Mouse (Mus musculus) heart, embryonic 14.5 days (tissue): ENCODE measurements around the gene Gstp1. TPM values are rescaled to one million over a fixed set of nuclear protein-coding genes. Genes with fewer than 3 reads are reported as not detected.

Source experiments
- ATAC-seq: fragments of 200-750 bp; cut with Nextera tagmentation; 2 replicates; pipeline ENCODE4 v1.8.0; 2017; ENCODE audit warnings: low read depth, moderate TSS enrichment; ENCODE audit not compliant: insufficient number of reproducible peaks, insufficient read depth, low FRiP score
- H3K27ac ChIP-seq, 2 experiments: fragments of 200-500 bp in 1 of 2; fragments of 300-500 bp in 1 of 2; sonication (generic) in 1 of 2; replicated peaks in 1 of 2; 2 replicates each; pipeline ENCODE4 v1.5.1; 2012 to 2014; ENCODE audit warnings: low read depth in 2 of 2, low read length in 2 of 2, control low read depth in 1 of 2, mild to moderate bottlenecking in 1 of 2, mixed read lengths in 1 of 2; ENCODE audit not compliant: control insufficient read depth in 1 of 2, insufficient read depth in 1 of 2
- H3K27me3 ChIP-seq: fragments of 300-500 bp; sonication (generic); 2 replicates; pipeline ENCODE4 v1.6.1; 2014; ENCODE audit warnings: mild to moderate bottlenecking, low read length, control low read depth; ENCODE audit not compliant: control insufficient read depth, insufficient read depth
- H3K36me3 ChIP-seq: fragments of 300-500 bp; sonication (generic); 2 replicates; pipeline ENCODE4 v1.6.1; 2014; ENCODE audit warnings: mild to moderate bottlenecking, control low read depth, low read length, mixed read lengths; ENCODE audit not compliant: control insufficient read depth, insufficient read depth
- H3K4me1 ChIP-seq, 2 experiments: fragments of 200-500 bp in 1 of 2; fragments of 300-500 bp in 1 of 2; sonication (generic) in 1 of 2; 2 replicates each; pipeline ENCODE4 v1.6.1; 2012 to 2014; ENCODE audit warnings: low read length in 2 of 2, control low read depth in 1 of 2, mixed read lengths in 1 of 2; ENCODE audit not compliant: control insufficient read depth in 2 of 2, insufficient read depth in 2 of 2
- H3K4me2 ChIP-seq: fragments of 300-500 bp; sonication (generic); 2 replicates; pipeline ENCODE4 v1.6.1; 2014; ENCODE audit warnings: mild to moderate bottlenecking, low read length
- H3K4me3 ChIP-seq, 2 experiments: fragments of 200-500 bp in 1 of 2; fragments of 300-500 bp in 1 of 2; sonication (generic) in 1 of 2; 2 replicates each; pipeline ENCODE4 v1.5.1; 2012 to 2014; ENCODE audit warnings: low read length in 2 of 2, mild to moderate bottlenecking in 2 of 2, control low read depth in 1 of 2, low read depth in 1 of 2, moderate library complexity in 1 of 2; ENCODE audit not compliant: control insufficient read depth in 1 of 2, insufficient read depth in 1 of 2
- H3K9ac ChIP-seq: fragments of 300-500 bp; sonication (generic); 2 replicates; pipeline ENCODE4 v1.6.1; 2014; ENCODE audit warnings: mild to moderate bottlenecking, low read length
- H3K9me3 ChIP-seq: fragments of 300-500 bp; sonication (generic); 2 replicates; pipeline ENCODE4 v1.6.1; 2016; ENCODE audit warnings: low read length, control low read depth; ENCODE audit not compliant: control insufficient read depth
- WGBS: fragments of 180-500 bp; shearing (Covaris S2); extraction: QIAGEN DNeasy Blood & Tissue Kit; methylation state at CpG from one replicate; pipeline ENCODE4 v1.1.7; 2014; 5-methylcytosine and 5-hydroxymethylcytosine counted together
- polyA plus RNA-seq: library from polyadenylated mRNA; unstranded; fragments of >200 nt; fragmentation: Nextera tagmentation; extraction: Ambion mirVana; gene quantifications from 2 replicates; pipeline ENCODE4 v1.2.1, GENCODE M21; 2014

Gstp1 gene
- polyA plus RNA-seq, result 399 and 401 TPM in 2 replicates

DNA sequence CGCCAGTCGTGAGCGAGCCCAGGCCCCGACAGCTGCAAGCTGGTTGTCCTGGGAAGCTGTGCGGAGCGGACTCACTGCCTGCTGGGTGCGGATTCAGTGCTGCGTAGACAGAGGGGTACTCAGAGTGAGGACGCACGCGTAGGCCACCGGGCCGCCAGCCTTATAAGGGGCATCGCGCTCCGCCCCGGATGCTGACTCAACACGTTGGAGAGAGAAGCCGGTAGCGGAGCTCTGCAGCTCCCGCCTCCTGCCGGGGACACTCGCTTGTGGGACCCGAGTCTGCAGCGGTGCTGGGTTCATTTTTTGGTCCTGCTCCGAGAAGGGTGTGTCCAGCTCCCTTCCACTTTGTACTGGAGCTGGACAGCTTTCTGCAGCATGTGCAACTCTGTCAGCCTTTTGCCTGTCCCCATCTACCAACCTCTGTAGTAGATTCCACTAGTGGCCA is at the start of gene Gstp1:
Gstp1 (minus strand) TSS at position 198 of the 445 bp plus-strand sequence.
- Histone ChIP-seq H3K36me3 (peaks cover 5% of the 10 kb centered on the region; the same call in 1 of the 2 replicates), H3K4me3 (peak within 1 kb of the TSS; percentile 64 to 83), H3K27me3 (no peaks in the 10 kb centered on the region), H3K9me3 (no peaks in the 10 kb centered on the region), H3K27ac (peak within 1 kb of the TSS; percentile 72 to 81), H3K4me2 (peak within 1 kb of the TSS; percentile 71), H3K4me1 (peaks cover 3 to 6% of the 10 kb centered on the region in 2 experiments), H3K9ac (peak within 1 kb of the TSS; percentile 81)
- under 1% methylated on average over 26 of the region's 26 CpGs for WGBS
- peak; percentile 78 for ATAC-seq

DNA sequence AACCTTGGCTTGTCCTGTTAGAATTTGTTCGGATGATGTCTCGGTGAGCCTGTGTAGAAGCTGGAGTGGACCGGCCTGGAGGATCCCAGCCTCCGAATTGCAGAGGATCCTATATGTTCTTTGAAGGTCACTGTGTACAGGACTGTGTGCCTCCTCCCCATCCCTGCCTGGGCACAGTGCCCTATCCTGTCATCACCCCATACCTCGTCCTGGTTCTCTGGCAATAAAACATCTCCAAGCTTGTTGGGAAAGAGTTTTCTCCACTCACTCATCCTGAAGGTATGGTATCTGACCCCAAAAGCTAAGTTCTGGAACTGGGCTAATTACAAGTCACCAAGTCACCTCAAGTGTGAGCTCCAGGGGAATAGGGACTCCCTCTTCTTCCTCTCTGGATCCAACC is 49.3 kb upstream of the Gstp1 start:
- Histone ChIP-seq H3K9ac (no peak overlapping the region), H3K4me2 (no peak overlapping the region), H3K4me3 (no peak overlapping the region), H3K36me3 (no peaks in the 10 kb centered on the region), H3K27me3 (peaks cover 14% of the 10 kb centered on the region), H3K9me3 (no peaks in the 10 kb centered on the region), H3K27ac (no peak overlapping the region), H3K4me1 (peaks cover 5 to 9% of the 10 kb centered on the region in 2 experiments; a peak in 3 of 4 replicates)
- no peak; the same call in 1 of the 2 replicates for ATAC-seq
- 55% methylated on average over 5 of the region's 5 CpGs for WGBS

DNA sequence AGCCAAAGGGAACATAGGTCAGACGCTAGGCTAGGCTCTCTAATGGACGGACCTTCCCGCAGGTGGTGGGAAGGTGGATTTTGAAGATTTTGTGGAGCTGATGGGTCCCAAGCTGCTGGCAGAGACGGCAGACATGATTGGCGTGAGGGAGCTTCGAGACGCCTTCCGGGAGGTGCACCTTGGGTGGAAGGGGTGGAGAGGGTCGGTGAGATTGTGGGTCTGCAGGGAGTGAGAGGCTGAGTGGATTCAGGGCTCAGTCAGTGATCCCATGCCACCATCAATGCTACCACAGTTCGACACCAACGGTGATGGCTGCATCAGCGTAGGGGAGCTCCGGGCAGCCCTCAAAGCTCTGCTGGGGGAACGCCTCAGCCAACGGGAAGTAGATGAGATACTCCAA is 48.4 kb upstream of the Gstp1 start:
- no peak for ATAC-seq
- Histone ChIP-seq H3K27ac (no peak overlapping the region), H3K4me2 (no peak overlapping the region), H3K27me3 (peaks cover 14% of the 10 kb centered on the region), H3K4me3 (no peak overlapping the region), H3K9me3 (no peaks in the 10 kb centered on the region), H3K4me1 (peaks cover 5 to 9% of the 10 kb centered on the region in 2 experiments; a peak in 3 of 4 replicates), H3K9ac (no peak overlapping the region), H3K36me3 (no peaks in the 10 kb centered on the region)
- WGBS, result 87% methylated on average over 15 of the region's 15 CpGs

DNA sequence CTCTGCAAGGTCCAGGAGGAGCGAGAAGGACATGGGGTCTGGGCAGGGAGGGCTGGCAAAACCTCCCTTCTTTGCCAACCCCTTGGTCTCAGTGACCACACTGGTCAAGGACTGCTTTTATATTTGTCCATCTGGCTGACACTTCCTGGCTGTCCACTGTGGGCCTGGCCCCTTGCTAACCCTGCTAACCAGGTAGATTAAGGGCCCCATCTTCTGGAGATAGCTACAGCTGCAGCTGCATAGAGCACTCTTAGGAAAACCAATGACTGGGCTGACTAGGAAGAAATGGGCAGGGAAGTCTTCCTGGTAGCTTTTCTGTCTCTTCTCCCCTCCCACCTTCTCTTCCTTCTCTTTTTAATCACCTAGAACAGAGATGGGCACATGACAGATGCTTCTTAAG is 47.2 kb upstream of the Gstp1 start:
- 100% methylated on average over 1 of the region's 1 CpGs for WGBS
- ATAC-seq, result no peak
- Histone ChIP-seq H3K27ac (no peak overlapping the region), H3K9ac (no peak overlapping the region), H3K9me3 (no peaks in the 10 kb centered on the region), H3K36me3 (no peaks in the 10 kb centered on the region), H3K4me3 (no peak overlapping the region), H3K4me1 (peaks cover 5 to 9% of the 10 kb centered on the region in 2 experiments; a peak in 3 of 4 replicates), H3K27me3 (peaks cover 14% of the 10 kb centered on the region), H3K4me2 (no peak overlapping the region)

DNA sequence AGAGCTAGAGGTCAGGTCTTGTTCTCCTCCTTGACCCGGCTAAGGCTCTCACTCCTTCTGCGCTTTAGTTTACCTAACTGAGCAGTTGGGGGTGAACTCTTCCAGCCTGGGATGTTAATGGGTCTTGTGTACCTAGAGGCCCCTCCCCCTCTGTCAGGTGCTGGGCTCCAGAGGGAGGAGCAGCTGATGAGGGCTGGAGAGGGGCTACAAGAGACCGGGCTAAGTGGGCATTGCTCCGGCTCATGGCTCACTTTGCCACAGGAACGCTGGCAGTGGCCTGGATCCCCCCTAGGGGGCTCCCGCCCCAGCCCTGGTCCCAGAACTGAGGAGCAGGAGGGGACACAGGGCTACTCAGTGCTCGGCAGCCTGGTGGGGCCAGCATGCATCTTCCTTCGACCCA is 46.0 kb upstream of the Gstp1 start:
- ATAC-seq, result no peak
- WGBS, result 27% methylated on average over 8 of the region's 8 CpGs
- H3K36me3 ChIP-seq, result no peaks in the 10 kb centered on the region
- H3K4me3 ChIP-seq, result no peak overlapping the region
- peaks cover 5 to 9% of the 10 kb centered on the region in 2 experiments; a peak in 3 of 4 replicates for H3K4me1 ChIP-seq
- peaks cover 6% of the 10 kb centered on the region; the same call in 1 of the 2 replicates for H3K27me3 ChIP-seq
- H3K4me2 ChIP-seq, result no peak overlapping the region
- H3K9me3 ChIP-seq, result no peaks in the 10 kb centered on the region
- H3K27ac ChIP-seq, result no peak overlapping the region
- no peak overlapping the region for H3K9ac ChIP-seq

DNA sequence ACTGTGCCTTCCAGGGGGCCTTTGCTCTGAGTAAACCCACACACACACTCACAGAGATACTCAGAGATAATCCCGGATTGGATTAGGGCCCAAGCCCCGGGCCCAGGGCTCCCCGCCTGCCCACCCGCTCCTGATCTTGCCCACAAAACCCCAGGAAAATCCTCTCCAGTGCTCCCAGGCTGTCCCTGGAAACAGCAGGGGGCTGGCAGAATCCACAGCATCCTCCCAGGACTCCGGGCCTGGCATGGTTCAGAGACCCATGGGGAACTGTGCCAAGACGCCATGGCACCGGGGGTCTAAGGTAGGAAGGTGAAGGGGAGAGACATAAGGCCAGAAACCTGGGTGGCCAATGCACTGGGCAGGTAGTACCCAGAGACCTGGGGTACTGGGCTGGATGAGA is 45.5 kb upstream of the Gstp1 start:
- ATAC-seq, result no peak
- WGBS, result 75% methylated on average over 7 of the region's 7 CpGs

DNA sequence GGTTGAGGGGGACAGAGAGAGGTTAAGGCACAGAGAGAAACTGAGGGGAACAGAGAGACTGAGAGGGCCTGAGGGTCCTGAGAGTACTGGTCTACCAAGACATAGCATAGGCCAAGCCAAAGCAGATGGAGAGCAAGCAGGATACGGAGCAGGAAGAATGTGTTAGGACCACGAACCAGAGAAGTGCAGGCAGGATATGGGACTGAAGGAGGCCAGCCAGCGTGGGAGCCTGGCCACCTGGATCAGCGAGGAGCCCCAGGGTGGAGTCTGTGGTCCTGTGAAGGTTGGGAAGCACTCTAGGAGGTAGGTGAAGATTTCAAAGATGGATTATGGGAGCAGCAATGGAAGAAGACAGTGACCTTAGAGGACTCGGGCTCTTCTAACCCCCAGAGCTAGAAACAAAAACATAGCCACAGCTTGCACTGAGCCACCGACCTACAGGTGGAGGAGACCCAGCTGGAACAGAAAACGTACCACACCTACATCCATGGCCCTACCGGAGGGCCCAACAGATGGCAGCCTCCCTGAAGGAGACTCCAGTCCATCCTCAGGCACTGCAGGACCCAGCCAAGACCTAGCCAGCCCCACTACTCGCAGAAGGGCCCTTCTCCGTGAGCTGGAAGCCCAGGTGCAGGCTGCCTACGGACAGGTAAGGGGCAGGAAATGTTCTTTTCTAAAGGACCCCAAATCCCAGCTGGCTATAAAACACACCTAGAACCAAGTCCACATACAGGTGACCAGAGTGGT is 44.6 kb upstream of the Gstp1 start:
- 72% methylated on average over 11 of the region's 11 CpGs for WGBS
- H3K9ac ChIP-seq, result no peak overlapping the region

More for the DNA sequence above, 45.5 kb upstream of the Gstp1 start:
- H3K27me3 ChIP-seq, result 0 out of 2 replicates have a peak, but pooled peaks cover 5% of the 10 kb centered on the region
- no peaks in the 10 kb centered on the region for H3K9me3 ChIP-seq
- no peak overlapping the region for H3K4me2 ChIP-seq
- no peak overlapping the region for H3K27ac ChIP-seq
- no peaks in the 10 kb centered on the region for H3K36me3 ChIP-seq
- no peak overlapping the region for H3K9ac ChIP-seq
- no peak overlapping the region for H3K4me3 ChIP-seq
- peaks cover 5 to 9% of the 10 kb centered on the region in 2 experiments; a peak in 3 of 4 replicates for H3K4me1 ChIP-seq

More for the DNA sequence above, 44.6 kb upstream of the Gstp1 start:
- Histone ChIP-seq H3K27me3 (0 out of 2 replicates have a peak, but pooled peaks cover 5% of the 10 kb centered on the region), H3K27ac (no peak overlapping the region), H3K4me2 (no peak overlapping the region), H3K9me3 (no peaks in the 10 kb centered on the region), H3K36me3 (no peaks in the 10 kb centered on the region), H3K4me1 (peaks cover 5 to 6% of the 10 kb centered on the region in 2 experiments; a peak in 3 of 4 replicates), H3K4me3 (no peak overlapping the region)
- ATAC-seq, result no peak
